8 mouse cellular contexts compared by ENCODE assay signal in genomic region chr12:8331489-8332173, GRCm38 (mm10). TPM values are rescaled to one million over a fixed set of nuclear protein-coding genes. Genes with fewer than 3 reads are reported as not detected.
A peak's percentile ranks its signal among the peaks of the same experiment; 100 is the strongest.
DNase-seq lines count a peak whose midpoint lies in the region; ATAC-seq and TF ChIP-seq lines count a peak whose summit lies in the region.

No protein-coding gene starts in this region.

- 86% methylated on average over 14 of the region's 14 CpGs for WGBS in forebrain, embryonic 10.5 days
- 77% methylated on average over 14 of the region's 14 CpGs for WGBS in forebrain, embryonic 11.5 days
- WGBS in hindbrain, embryonic 16.5 days, result 52% methylated on average over 14 of the region's 14 CpGs
- WGBS in thymus, adult 2 months, result 93% methylated on average over 14 of the region's 14 CpGs

- H3K9me3 ChIP-seq in forebrain, embryonic 10.5 days, result no peaks in the 10 kb centered on the region
- no peaks in the 10 kb centered on the region for H3K9me3 ChIP-seq in forebrain, embryonic 11.5 days (ENCODE audit: control insufficient read depth, low read length)
- no peaks in the 10 kb centered on the region for H3K9me3 ChIP-seq in hindbrain, embryonic 16.5 days (ENCODE audit: control insufficient read depth, low read length)

- no peak overlapping the region for H3K4me3 ChIP-seq in forebrain, embryonic 10.5 days
- no peak overlapping the region for H3K4me3 ChIP-seq in forebrain, embryonic 11.5 days (ENCODE audit: low read depth, low read length)
- H3K4me3 ChIP-seq in hindbrain, embryonic 16.5 days (ENCODE audit: low read length), result no peak overlapping the region
- no peak overlapping the region for H3K4me3 ChIP-seq in thymus, adult 2 months (ENCODE audit: control insufficient read depth, insufficient read depth, low read length)

- TF ChIP-seq POLR2A in thymus, adult 2 months (IDR thresholded peaks at IDR 0.05; ENCODE audit: control insufficient read depth, extremely low read depth, insufficient read depth, low read length, poor library complexity), result no peak

- peaks cover 25% of the 10 kb centered on the region for H3K4me1 ChIP-seq in forebrain, embryonic 10.5 days
- no peaks in the 10 kb centered on the region; the same call in 1 of the 2 replicates for H3K4me1 ChIP-seq in forebrain, embryonic 11.5 days (replicated peaks; ENCODE audit: control insufficient read depth, insufficient read depth, low read length)
- peaks cover 22% of the 10 kb centered on the region for H3K4me1 ChIP-seq in hindbrain, embryonic 16.5 days (ENCODE audit: control insufficient read depth, insufficient read depth, low read depth, low read length)
- no peaks in the 10 kb centered on the region for H3K4me1 ChIP-seq in thymus, adult 2 months (replicated peaks; ENCODE audit: control insufficient read depth, insufficient read depth, low read length)

- DNase-seq in forebrain, embryonic 10.5 days (ENCODE audit: extremely low spot score, low spot score), result no peak
- DNase-seq in forebrain, embryonic 11.5 days (ENCODE audit: low spot score), result no peak
- peak; percentile 27 for DNase-seq in urinary bladder, postnatal 25 days (ENCODE audit: low spot score)
- no peak for DNase-seq in urinary bladder, adult 2 months (ENCODE audit: low spot score)
- no peak for DNase-seq in retina, embryonic 14.5 days (ENCODE audit: low spot score)
- no peak for DNase-seq in frontal cortex, postnatal 36 days (ENCODE audit: low spot score in 2 of 2)
- DNase-seq in thymus, adult 2 months, result no peak

- no peak overlapping the region for H3K4me2 ChIP-seq in forebrain, embryonic 11.5 days (ENCODE audit: low read depth, low read length, severe bottlenecking)
- no peak overlapping the region for H3K4me2 ChIP-seq in hindbrain, embryonic 16.5 days (ENCODE audit: low read length)

- H3K27ac ChIP-seq in forebrain, embryonic 10.5 days, result 0 out of 2 replicates have a peak overlapping the region, but pooled peaks have one; percentile 48
- no peak overlapping the region for H3K27ac ChIP-seq in forebrain, embryonic 11.5 days (ENCODE audit: low read depth, low read length)
- H3K27ac ChIP-seq in hindbrain, embryonic 16.5 days (ENCODE audit: low read depth, low read length), result no peak overlapping the region
- no peak overlapping the region for H3K27ac ChIP-seq in thymus, adult 2 months (ENCODE audit: control insufficient read depth, insufficient read depth, low read length)

- TF ChIP-seq CTCF in thymus, adult 2 months (IDR thresholded peaks at IDR 0.05; ENCODE audit: borderline replicate concordance, control insufficient read depth, extremely low read depth, insufficient read depth, low read length, poor library complexity), result no peak

- H3K27me3 ChIP-seq in forebrain, embryonic 10.5 days (ENCODE audit: poor library complexity, severe bottlenecking), result no peaks in the 10 kb centered on the region
- H3K27me3 ChIP-seq in forebrain, embryonic 11.5 days (ENCODE audit: control insufficient read depth, insufficient read depth, low read length), result no peaks in the 10 kb centered on the region
- H3K27me3 ChIP-seq in hindbrain, embryonic 16.5 days (replicated peaks; ENCODE audit: control insufficient read depth, insufficient read depth, low read length), result no peaks in the 10 kb centered on the region
- no peaks in the 10 kb centered on the region for H3K27me3 ChIP-seq in thymus, adult 2 months (ENCODE audit: control insufficient read depth, insufficient read depth, low read length)

- no peak for ATAC-seq in forebrain, embryonic 11.5 days (replicated peaks; ENCODE audit: low FRiP score)
- peak; percentile 63 for ATAC-seq in hindbrain, embryonic 16.5 days

- H3K36me3 ChIP-seq in forebrain, embryonic 10.5 days (replicated peaks), result peaks cover 37% of the 10 kb centered on the region
- no peaks in the 10 kb centered on the region for H3K36me3 ChIP-seq in forebrain, embryonic 11.5 days (ENCODE audit: control insufficient read depth, insufficient read depth, low read length)
- H3K36me3 ChIP-seq in hindbrain, embryonic 16.5 days (ENCODE audit: control insufficient read depth, insufficient read depth, low read length), result peaks cover 5% of the 10 kb centered on the region
- H3K36me3 ChIP-seq in thymus, adult 2 months (ENCODE audit: control insufficient read depth, insufficient read depth, low read length), result no peaks in the 10 kb centered on the region

- no peak overlapping the region for H3K9ac ChIP-seq in forebrain, embryonic 11.5 days (ENCODE audit: low read length)
- no peak overlapping the region for H3K9ac ChIP-seq in hindbrain, embryonic 16.5 days (ENCODE audit: low read depth, low read length)

RNA-seq across cellular contexts. Expression of gene Hs1bp3, which starts 18.4 kb away (rescaled TPM):
- 15.3 and 17.8 TPM in 2 replicates for polyA plus RNA-seq in forebrain, embryonic 10.5 days (2016; fragmentation: Nextera tagmentation; extraction: Ambion mirVana)
- 7.8 and 10.5 TPM in 2 replicates for polyA plus RNA-seq in forebrain, embryonic 11.5 days (2014; fragmentation: Nextera tagmentation; extraction: Ambion mirVana)
- polyA plus RNA-seq in urinary bladder, adult 2 months (2012; rRNA removed), result 16.7 and 19.7 TPM in 2 replicates
- 10.1 and 10.6 TPM in 2 replicates for polyA plus RNA-seq in hindbrain, embryonic 16.5 days (2015; fragmentation: Nextera tagmentation; extraction: Ambion mirVana)
- 12.4 and 14.3 TPM in 2 replicates for polyA plus RNA-seq in thymus, adult 2 months (2012; rRNA removed)

RNA-seq across cellular contexts. Expression of gene Gdf7, which starts 29.9 kb away (rescaled TPM):
- polyA plus RNA-seq in forebrain, embryonic 10.5 days (2016; fragmentation: Nextera tagmentation; extraction: Ambion mirVana), result 0.11 TPM in 1 of 2 replicates, not detected in the other
- 0.75 TPM in 1 of 2 replicates, not detected in the other for polyA plus RNA-seq in forebrain, embryonic 11.5 days (2014; fragmentation: Nextera tagmentation; extraction: Ambion mirVana)
- polyA plus RNA-seq in urinary bladder, adult 2 months (2012; rRNA removed), result 0.06 TPM in 1 of 2 replicates, not detected in the other
- 0.28 and 0.29 TPM in 2 replicates for polyA plus RNA-seq in hindbrain, embryonic 16.5 days (2015; fragmentation: Nextera tagmentation; extraction: Ambion mirVana)
- 2.3 and 3.5 TPM in 2 replicates for polyA plus RNA-seq in thymus, adult 2 months (2012; rRNA removed)
